Mouse (Mus musculus) lung, postnatal 0 days (tissue): Measurements from ENCODE around the gene Gars. TPM values are rescaled to one million over a fixed set of nuclear protein-coding genes. Genes with fewer than 3 reads are reported as not detected.

Experiments
- ATAC-seq: fragments of 200-750 bp; cut with Nextera tagmentation; 2 replicates; pipeline ENCODE4 v1.8.0; 2017; ENCODE audit warnings: moderate library complexity
- DNase-seq: peaks from one replicate; pipeline ENCODE4 v3.0.0-alpha.2; 2016; ENCODE audit warnings: low spot score
- H3K27ac ChIP-seq: fragments of 300-500 bp; sonication (generic); 2 replicates; pipeline ENCODE4 v1.5.1; 2014; ENCODE audit warnings: antibody characterized with exemption, mild to moderate bottlenecking, low read length, mixed read lengths
- H3K27me3 ChIP-seq: fragments of 300-500 bp; sonication (generic); replicated peaks from 2 replicates; pipeline ENCODE4 v1.6.1; 2014; ENCODE audit warnings: low read length, mixed read lengths; ENCODE audit not compliant: insufficient read depth
- H3K36me3 ChIP-seq: fragments of 300-500 bp; sonication (generic); 2 replicates; pipeline ENCODE4 v1.6.1; 2014; ENCODE audit warnings: low read length, mixed read lengths; ENCODE audit not compliant: insufficient read depth
- H3K4me1 ChIP-seq: fragments of 300-500 bp; sonication (generic); 2 replicates; pipeline ENCODE4 v1.6.1; 2014; ENCODE audit warnings: antibody characterized with exemption, low read depth, low read length, mixed read lengths; ENCODE audit not compliant: insufficient read depth
- H3K4me2 ChIP-seq: fragments of 300-500 bp; sonication (generic); replicated peaks from 2 replicates; pipeline ENCODE4 v1.6.1; 2014; ENCODE audit warnings: low read depth, mild to moderate bottlenecking, low read length, moderate library complexity, mixed read lengths
- H3K4me3 ChIP-seq: fragments of 300-500 bp; sonication (generic); 2 replicates; pipeline ENCODE4 v1.5.1; 2014; ENCODE audit warnings: low read depth, low read length
- H3K9ac ChIP-seq: fragments of 300-500 bp; sonication (generic); replicated peaks from 2 replicates; pipeline ENCODE4 v1.6.1; 2014; ENCODE audit warnings: low read depth, mild to moderate bottlenecking
- H3K9me3 ChIP-seq: fragments of 300-500 bp; sonication (generic); 2 replicates; pipeline ENCODE4 v1.6.1; 2016; ENCODE audit warnings: low read length, mixed read lengths
- CTCF ChIP-seq: IDR thresholded peaks from 2 replicates; pipeline ENCODE4 v1.5.1; 2016; ENCODE audit warnings: antibody characterized with exemption, mild to moderate bottlenecking
- EP300 ChIP-seq: IDR thresholded peaks from 2 replicates; pipeline ENCODE4 v1.6.1; 2016; ENCODE audit warnings: antibody characterized with exemption, mild to moderate bottlenecking, control low read depth
- WGBS: fragments of 180-500 bp; shearing (Covaris S2); extraction: QIAGEN DNeasy Blood & Tissue Kit; methylation state at CpG from one replicate; pipeline ENCODE4 v1.1.7; 2014; 5-methylcytosine and 5-hydroxymethylcytosine counted together
- polyA plus RNA-seq: library from polyadenylated mRNA; unstranded; fragments of >200 nt; fragmentation: Nextera tagmentation; extraction: Ambion mirVana; gene quantifications from 2 replicates; pipeline ENCODE4 v1.2.1, GENCODE M21; 2015

Gars gene
- polyA plus RNA-seq, 1 experiment from 2014 or later: 76.0 TPM

DNA sequence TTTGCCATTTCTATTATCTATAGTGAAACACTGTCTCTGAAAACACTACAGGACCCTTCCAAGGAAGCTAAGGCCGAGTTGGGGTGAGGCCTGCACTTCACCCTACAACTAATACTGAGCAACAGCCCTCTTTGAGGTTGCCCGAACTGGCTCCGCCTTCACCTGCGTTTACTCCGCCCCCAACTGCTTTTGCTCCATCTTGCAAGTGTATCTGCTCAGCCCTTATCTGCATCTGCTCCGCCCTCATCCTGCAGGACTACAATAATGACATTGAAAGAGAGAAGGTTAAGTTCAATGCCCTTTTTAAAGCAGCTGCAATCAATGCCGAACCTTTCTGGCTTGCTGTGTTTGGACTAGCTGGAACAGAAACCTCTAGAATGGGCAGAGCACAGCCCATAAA lies 16.0 kb upstream of the Gars start:
- no peak for TF ChIP-seq CTCF
- TF ChIP-seq EP300: no peak
- H3K27ac ChIP-seq: no peak overlapping the region
- H3K4me1 ChIP-seq: peaks cover under 1% of the 10 kb centered on the region; the same call in 1 of the 2 replicates
- no peak overlapping the region for H3K4me2 ChIP-seq
- DNase-seq (no peak), ATAC-seq (no peak)
- H3K9me3 ChIP-seq: no peaks in the 10 kb centered on the region
- H3K36me3 ChIP-seq: no peaks in the 10 kb centered on the region
- H3K4me3 ChIP-seq: no peak overlapping the region
- 79% methylated on average over 7 of the region's 7 CpGs for WGBS
- H3K9ac ChIP-seq: no peak overlapping the region
- no peaks in the 10 kb centered on the region for H3K27me3 ChIP-seq

DNA sequence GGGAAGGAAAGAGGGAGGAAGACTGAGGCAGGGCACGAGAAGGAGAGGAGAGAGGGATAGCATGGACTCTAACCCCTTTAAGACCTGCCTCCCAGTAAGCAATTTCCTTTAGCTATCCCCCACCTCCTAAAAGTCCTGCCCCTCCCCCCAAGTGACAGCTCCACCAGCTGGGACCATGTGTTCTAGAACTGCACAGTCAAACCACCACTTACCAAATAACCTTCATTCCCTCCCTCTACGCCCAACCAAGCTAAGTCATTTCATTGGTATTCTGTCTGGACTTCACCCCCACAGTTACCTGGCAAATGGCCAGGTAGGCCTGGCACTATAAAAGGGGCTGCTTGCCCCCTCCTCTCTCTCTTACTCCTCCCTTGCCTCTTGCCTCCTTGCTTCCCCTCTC lies 10.2 kb upstream of the Gars start:
- Histone ChIP-seq H3K27me3 (no peaks in the 10 kb centered on the region), H3K27ac (no peak overlapping the region), H3K4me1 (no peaks in the 10 kb centered on the region), H3K4me3 (no peak overlapping the region), H3K4me2 (no peak overlapping the region), H3K9ac (no peak overlapping the region), H3K9me3 (no peaks in the 10 kb centered on the region), H3K36me3 (no peaks in the 10 kb centered on the region)
- ATAC-seq (peak; percentile 38; the same call in 1 of the 2 replicates), DNase-seq (no peak)
- no peak for TF ChIP-seq EP300
- no peak for TF ChIP-seq CTCF
- WGBS: 76% methylated on average over 2 of the region's 2 CpGs

DNA sequence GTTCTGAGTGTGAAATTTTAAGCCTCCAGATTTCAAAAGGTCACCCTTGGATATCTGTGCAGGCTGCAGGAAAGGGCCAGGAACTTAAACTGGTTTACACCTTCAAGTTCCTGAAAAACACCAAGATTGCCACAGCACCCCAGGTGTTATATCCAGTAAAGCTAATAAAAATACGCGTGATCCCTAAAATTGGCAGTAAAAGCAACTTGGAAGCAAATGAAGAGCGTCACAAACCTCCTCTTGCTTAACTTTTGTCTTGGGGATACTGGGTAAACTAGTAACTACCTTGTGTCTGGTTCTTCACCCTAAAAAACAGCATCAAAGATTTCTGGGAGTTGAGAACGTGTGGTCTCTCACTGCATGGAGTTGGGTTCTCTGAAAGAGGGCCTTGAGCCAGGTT lies 1.1 kb upstream of the Gars start:
- Histone ChIP-seq H3K9me3 (no peaks in the 10 kb centered on the region), H3K4me1 (peaks cover 5% of the 10 kb centered on the region; the same call in 1 of the 2 replicates), H3K4me2 (no peak overlapping the region), H3K4me3 (no peak overlapping the region), H3K36me3 (no peaks in the 10 kb centered on the region), H3K27ac (no peak overlapping the region), H3K9ac (no peak overlapping the region), H3K27me3 (no peaks in the 10 kb centered on the region)
- no peak for ATAC-seq
- WGBS: 89% methylated on average over 4 of the region's 4 CpGs
- TF ChIP-seq EP300: no peak
- no peak for TF ChIP-seq CTCF
- no peak for DNase-seq

DNA sequence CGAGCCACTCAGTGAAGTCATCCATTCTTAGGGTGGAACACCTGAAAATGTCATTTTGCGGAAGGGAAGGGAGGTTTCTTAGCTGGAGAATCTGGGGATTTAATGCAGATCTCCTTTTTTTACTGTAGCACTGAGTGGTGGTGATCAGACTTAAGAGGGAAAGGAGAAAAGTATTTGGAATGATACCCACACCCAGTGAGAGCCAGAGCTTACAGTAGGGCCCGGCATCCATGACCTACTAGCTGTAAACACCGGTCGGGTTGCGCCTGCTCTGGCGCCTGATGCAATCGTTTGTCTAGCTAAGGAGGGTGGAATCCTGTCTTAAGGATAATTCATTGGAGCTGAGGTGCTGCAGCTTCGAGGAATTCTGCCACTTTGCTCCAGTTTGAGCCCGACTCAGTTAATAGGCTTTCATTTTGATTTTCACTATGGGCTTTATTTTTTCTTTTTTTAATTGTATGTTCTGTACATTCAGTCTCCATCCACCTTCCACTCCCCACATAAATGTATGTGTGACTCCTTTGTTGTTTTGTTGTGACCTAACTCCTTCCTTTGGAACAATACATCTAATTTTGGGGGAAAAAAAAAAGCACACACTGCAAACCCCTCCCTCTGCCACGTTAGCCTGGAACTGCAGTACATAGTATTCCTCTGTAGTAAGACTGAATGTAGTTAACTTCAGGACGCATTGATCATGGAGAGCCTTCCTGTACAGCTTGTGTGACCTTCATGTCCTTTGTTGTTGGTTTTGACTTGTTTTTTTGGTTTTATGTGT lies 1.1 kb downstream of the Gars start:
- Histone ChIP-seq H3K36me3 (no peaks in the 10 kb centered on the region), H3K27me3 (no peaks in the 10 kb centered on the region), H3K4me3 (peak overlapping the region; percentile 93), H3K27ac (peak overlapping the region; percentile 86), H3K9me3 (no peaks in the 10 kb centered on the region), H3K4me1 (peaks cover 5% of the 10 kb centered on the region; the same call in 1 of the 2 replicates), H3K4me2 (peak overlapping the region; percentile 83), H3K9ac (peak overlapping the region; percentile 75)
- WGBS: 2% methylated on average over 12 of the region's 12 CpGs
- DNase-seq (peak; percentile 43), ATAC-seq (peak; percentile 31; the same call in 1 of the 2 replicates)
- TF ChIP-seq EP300 (no peak), CTCF (0 out of 2 replicates have a peak, but pooled peaks have one; percentile 3)

DNA sequence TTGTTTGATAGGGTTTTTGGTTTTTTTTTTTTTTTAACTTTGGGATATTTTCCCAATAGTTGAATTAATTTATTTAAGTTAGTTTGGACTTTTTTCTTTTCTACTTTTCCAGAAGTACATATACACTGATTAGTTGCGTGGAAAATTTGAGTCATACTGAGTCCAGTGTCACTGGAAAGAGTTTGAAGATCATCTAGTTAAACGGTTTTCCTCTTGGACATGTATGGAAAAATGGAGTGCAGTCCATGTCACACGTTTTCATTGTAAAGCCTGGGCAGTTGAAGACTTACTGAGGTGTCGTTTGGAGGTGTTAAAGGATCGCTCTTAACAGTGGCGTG lies 1.6 kb downstream of the Gars start:
- peak overlapping the region; percentile 83; the same call in 1 of the 2 replicates for H3K4me2 ChIP-seq
- no peak for TF ChIP-seq CTCF
- no peak for TF ChIP-seq EP300
- H3K4me3 ChIP-seq: no peak overlapping the region
- H3K27ac ChIP-seq: no peak overlapping the region
- no peaks in the 10 kb centered on the region for H3K27me3 ChIP-seq
- H3K9me3 ChIP-seq: no peaks in the 10 kb centered on the region
- WGBS: 75% methylated on average over 6 of the region's 6 CpGs
- no peak overlapping the region for H3K9ac ChIP-seq
- DNase-seq (no peak), ATAC-seq (no peak)
- H3K4me1 ChIP-seq: peaks cover 5% of the 10 kb centered on the region; the same call in 1 of the 2 replicates
- no peaks in the 10 kb centered on the region for H3K36me3 ChIP-seq

DNA sequence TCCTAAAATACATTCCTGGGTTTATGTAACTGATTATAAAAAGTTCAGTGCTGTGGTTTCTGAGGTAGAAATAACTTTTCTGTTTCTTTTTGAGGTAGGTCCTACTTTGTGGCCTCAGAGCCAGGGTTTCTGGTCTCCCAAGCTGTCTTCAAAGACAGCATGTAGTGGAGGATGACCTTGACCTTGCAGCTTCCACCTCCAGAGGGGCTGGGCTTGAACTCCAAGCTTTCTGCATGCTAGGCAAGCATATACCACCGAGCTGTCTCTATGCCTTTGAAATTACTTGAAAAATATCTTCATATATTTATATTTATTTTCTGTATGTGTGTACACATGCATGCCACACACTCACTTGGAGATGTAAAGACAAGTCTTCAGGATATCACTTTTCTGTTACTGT lies 2.2 kb downstream of the Gars start:
- DNase-seq (no peak), ATAC-seq (no peak)
- 57% methylated on average over 1 of the region's 1 CpGs for WGBS
- no peak overlapping the region for H3K4me2 ChIP-seq
- H3K27ac ChIP-seq: no peak overlapping the region
- no peaks in the 10 kb centered on the region for H3K36me3 ChIP-seq
- TF ChIP-seq EP300 (no peak), CTCF (no peak)
- H3K4me1 ChIP-seq: peaks cover 5% of the 10 kb centered on the region; the same call in 1 of the 2 replicates
- no peak overlapping the region for H3K4me3 ChIP-seq
- H3K9me3 ChIP-seq: no peaks in the 10 kb centered on the region
- H3K9ac ChIP-seq: no peak overlapping the region
- no peaks in the 10 kb centered on the region for H3K27me3 ChIP-seq
